Mouse (Mus musculus): Measurements from ENCODE around the gene Csnk1e.

The Csnk1e gene

DNA sequence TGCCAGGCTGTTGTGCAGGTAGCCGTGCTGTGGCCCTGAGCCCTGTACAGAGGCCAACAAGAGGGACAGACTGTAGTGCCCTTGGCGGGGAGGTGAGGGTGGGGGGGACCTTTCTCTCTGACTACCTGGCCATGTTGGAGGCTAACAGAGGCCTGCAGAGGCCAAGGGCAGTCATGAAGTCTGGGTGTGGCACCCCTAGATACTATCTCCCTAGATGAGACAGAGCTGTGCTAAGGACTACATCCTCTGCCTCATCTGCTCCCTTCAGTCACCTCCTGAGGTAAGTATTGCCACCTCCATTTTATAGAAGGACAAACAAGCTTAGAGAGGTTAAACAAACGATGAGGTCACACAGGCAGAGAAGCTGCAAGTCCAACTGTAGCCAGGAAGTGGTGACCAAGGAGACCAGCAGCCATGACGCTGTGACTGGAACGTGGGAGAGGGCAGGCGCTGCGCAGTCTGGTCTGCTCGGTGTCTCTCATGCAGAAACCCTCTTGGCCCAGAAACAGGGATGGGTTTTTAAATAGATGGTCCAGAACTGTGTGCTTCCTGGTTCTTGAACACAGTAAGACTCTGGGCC lies 86.4 kb downstream of the Csnk1e start:
- no peak for DNase-seq (ENCODE audit: extremely low read depth, insufficient read length, low spot score)

DNA sequence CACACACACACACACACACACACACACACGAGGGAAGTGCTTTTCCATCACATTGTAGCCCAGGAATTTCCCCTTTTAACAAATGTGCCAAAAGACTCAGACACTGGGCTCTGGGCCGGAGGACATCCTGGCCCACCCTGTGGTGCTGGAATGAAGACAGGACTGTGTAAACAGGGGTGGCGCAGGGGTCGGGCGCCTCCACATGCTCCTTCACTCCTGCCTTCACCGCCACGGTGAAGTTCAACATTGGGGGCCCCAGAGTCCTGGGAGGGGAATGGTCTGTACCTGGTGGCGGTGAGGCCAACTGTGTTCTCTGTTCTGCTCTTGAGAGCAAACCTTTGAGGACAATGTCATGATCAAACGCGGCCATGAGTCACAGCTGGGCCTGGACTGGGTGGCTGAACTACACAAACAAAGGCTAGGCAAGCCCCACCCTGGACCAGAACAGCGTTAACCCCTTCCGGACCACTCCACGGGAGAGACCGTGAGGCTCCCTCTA lies 87.0 kb downstream of the Csnk1e start:
- DNase-seq (ENCODE audit: extremely low read depth, insufficient read length, low spot score) = no peak

All from 3134 (cell line).